Comparison of ENCODE assay signal across 8 mouse cellular contexts in the genomic region with DNA sequence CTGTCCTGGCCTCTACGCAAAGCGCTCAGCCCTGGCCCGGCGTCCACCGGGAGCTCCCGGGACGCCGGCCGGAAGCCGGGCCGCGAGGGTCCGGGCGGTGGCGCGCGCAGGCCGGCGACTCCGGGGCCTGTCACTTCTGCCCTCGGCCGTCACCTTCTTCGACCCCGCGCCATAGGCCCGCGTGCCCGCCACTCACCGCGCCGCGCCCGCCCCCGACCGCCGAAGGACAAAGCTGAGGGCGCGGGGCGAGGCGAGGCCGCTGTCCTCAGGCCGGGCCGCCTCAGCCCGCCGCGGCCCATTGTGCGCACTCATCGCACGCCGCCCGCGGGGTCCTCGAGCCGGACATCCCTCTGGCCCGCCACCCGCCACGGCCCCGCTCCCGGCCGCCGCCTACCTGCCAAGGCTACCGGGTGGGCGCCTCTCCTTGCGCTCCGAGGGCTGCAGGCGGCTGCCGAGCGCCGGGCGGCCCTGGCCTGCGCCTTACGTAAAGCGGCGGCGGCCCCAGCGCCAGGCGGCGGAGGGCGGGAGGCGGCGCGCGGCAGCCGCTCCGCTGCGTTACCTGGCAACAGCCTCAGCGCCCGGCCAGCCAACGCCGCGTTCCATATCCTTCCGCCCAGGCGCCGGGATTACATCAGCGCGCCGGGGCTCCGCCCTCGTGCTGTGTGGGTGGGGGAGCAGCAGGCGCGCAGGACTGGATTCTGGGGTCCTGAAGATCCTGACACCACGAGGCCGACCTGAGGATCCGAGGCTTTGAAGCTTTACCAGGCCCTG. TPM values are rescaled to one million over a fixed set of nuclear protein-coding genes. Genes with fewer than 3 reads are reported as not detected.
DNase-seq lines count a peak whose midpoint lies in the region; ATAC-seq and TF ChIP-seq lines count a peak whose summit lies in the region.

Gene D5Ertd579e (minus strand): TSS at position 564 of the 771 bp plus-strand sequence.

- peak; percentile 89 for ATAC-seq in erythroblast, adult 5-6 weeks (replicated peaks; ENCODE audit: low FRiP score, poor library complexity, severe bottlenecking)
- peak; percentile 90 for ATAC-seq in heart, embryonic 11.5 days (replicated peaks; ENCODE audit: insufficient number of reproducible peaks, low FRiP score, low TSS enrichment)
- peak; percentile 96 for ATAC-seq in kidney, embryonic 16.5 days (ENCODE audit: low FRiP score, low TSS enrichment)

- H3K4me3 ChIP-seq in heart, embryonic 11.5 days (ENCODE audit: low read depth, low read length) = peak within 1 kb of the TSS; percentile 78
- peak within 1 kb of the TSS; percentile 84 for H3K4me3 ChIP-seq in kidney, embryonic 16.5 days (ENCODE audit: low read length)
- H3K4me3 ChIP-seq in liver, adult 2 months (ENCODE audit: insufficient read depth, low read depth, low read length) = peak within 1 kb of the TSS; percentile 95
- H3K4me3 ChIP-seq in myocyte = peak within 1 kb of the TSS; percentile 60

- peaks cover 38% of the 10 kb centered on the region for H3K4me1 ChIP-seq in heart, embryonic 11.5 days (ENCODE audit: control insufficient read depth, insufficient read depth, low read length)
- H3K4me1 ChIP-seq in kidney, embryonic 16.5 days (ENCODE audit: insufficient read depth, low read length) = peaks cover 19% of the 10 kb centered on the region
- H3K4me1 ChIP-seq in liver, adult 2 months (ENCODE audit: control insufficient read depth, insufficient read depth, low read length) = peaks cover 42% of the 10 kb centered on the region

- H3K4me2 ChIP-seq in heart, embryonic 11.5 days = peak within 1 kb of the TSS; percentile 87
- peak within 1 kb of the TSS; percentile 86 for H3K4me2 ChIP-seq in kidney, embryonic 16.5 days (replicated peaks; ENCODE audit: low read depth, low read length)
- peak within 1 kb of the TSS; percentile 94 for H3K4me2 ChIP-seq in myocyte (ENCODE audit: low read depth)

- H3K9ac ChIP-seq in heart, embryonic 11.5 days (ENCODE audit: low read depth, low read length) = peak within 1 kb of the TSS; percentile 90
- peak within 1 kb of the TSS; percentile 90 for H3K9ac ChIP-seq in kidney, embryonic 16.5 days (replicated peaks; ENCODE audit: low read length)
- H3K9ac ChIP-seq in liver, adult 2 months (ENCODE audit: low read depth, low read length) = peak within 1 kb of the TSS; percentile 98

- H3ac ChIP-seq in myocyte (ENCODE audit: control insufficient read depth, insufficient read length) = peak within 1 kb of the TSS; percentile 70

- 0 out of 2 replicates have a peak, but pooled peaks cover 2% of the 10 kb centered on the region for H3K36me3 ChIP-seq in heart, embryonic 11.5 days (ENCODE audit: control insufficient read depth, insufficient read depth, low read length)
- H3K36me3 ChIP-seq in kidney, embryonic 16.5 days (ENCODE audit: insufficient read depth, low read length) = no peaks in the 10 kb centered on the region
- H3K36me3 ChIP-seq in liver, adult 2 months (ENCODE audit: control insufficient read depth, insufficient read depth, low read length) = no peaks in the 10 kb centered on the region
- no peaks in the 10 kb centered on the region for H3K36me3 ChIP-seq in myocyte (ENCODE audit: control insufficient read depth, insufficient read depth)
- H3K36me3 ChIP-seq in splenic B cell, adult 2 months (ENCODE audit: control insufficient read depth, insufficient read depth, low read length, poor library complexity, severe bottlenecking) = no peaks in the 10 kb centered on the region

- under 1% methylated on average over 92 of the region's 104 CpGs for WGBS in heart, embryonic 11.5 days (ENCODE audit: insufficient replicate concordance)
- WGBS in kidney, embryonic 16.5 days = under 1% methylated on average over 66 of the region's 104 CpGs
- WGBS in liver, adult 2 months = under 1% methylated on average over 92 of the region's 104 CpGs

- H3K27ac ChIP-seq in heart, embryonic 11.5 days (ENCODE audit: low read depth, low read length) = peak within 1 kb of the TSS; percentile 97
- H3K27ac ChIP-seq in kidney, embryonic 16.5 days (ENCODE audit: low read length) = peak within 1 kb of the TSS; percentile 86
- peak within 1 kb of the TSS; percentile 97 for H3K27ac ChIP-seq in liver, adult 2 months (replicated peaks; ENCODE audit: insufficient read depth, low read depth, low read length)

- peak; percentile 90 to 91 for DNase-seq in B cell, adult 2 months
- peak; percentile 98 for DNase-seq in brain, adult 2 months (ENCODE audit: low read depth, low spot score)
- peak; percentile 72 for DNase-seq in liver, adult 2 months (ENCODE audit: extremely low read depth, low read depth, low spot score)
- DNase-seq in splenic B cell, adult 2 months (ENCODE audit: low read depth, low spot score) = peak; percentile 91

- H3K9me3 ChIP-seq in heart, embryonic 11.5 days (replicated peaks; ENCODE audit: control insufficient read depth, low read length) = no peaks in the 10 kb centered on the region
- no peaks in the 10 kb centered on the region for H3K9me3 ChIP-seq in kidney, embryonic 16.5 days (ENCODE audit: low read length)

- peaks cover 29% of the 10 kb centered on the region for H3K79me2 ChIP-seq in liver, adult 2 months (ENCODE audit: control insufficient read depth, insufficient read depth, low read length)
- H3K79me2 ChIP-seq in myocyte (ENCODE audit: control insufficient read depth, insufficient read depth) = peaks cover 46% of the 10 kb centered on the region

- H3K27me3 ChIP-seq in heart, embryonic 11.5 days (ENCODE audit: control insufficient read depth, insufficient read depth, low read length) = no peaks in the 10 kb centered on the region
- H3K27me3 ChIP-seq in kidney, embryonic 16.5 days (ENCODE audit: insufficient read depth, low read length) = no peaks in the 10 kb centered on the region
- H3K27me3 ChIP-seq in liver, adult 2 months (ENCODE audit: control insufficient read depth, insufficient read depth, low read length) = no peaks in the 10 kb centered on the region
- no peaks in the 10 kb centered on the region for H3K27me3 ChIP-seq in myocyte (ENCODE audit: control insufficient read depth, insufficient read depth, insufficient read length)
- H3K27me3 ChIP-seq in splenic B cell, adult 2 months (ENCODE audit: control insufficient read depth, insufficient read depth, low read length, poor library complexity, severe bottlenecking) = no peaks in the 10 kb centered on the region

- 0 out of 2 replicates have a peak, but pooled peaks have one; percentile 23 for TF ChIP-seq POLR2A in liver, adult 2 months (IDR thresholded peaks at IDR 0.05; ENCODE audit: extremely low read depth, insufficient read depth, low read length)
- TF ChIP-seq POLR2A in myocyte (IDR thresholded peaks at IDR 0.05; ENCODE audit: insufficient read length, low read depth) = peak; percentile 71

- no peak for TF ChIP-seq CTCF in liver, adult 2 months (IDR thresholded peaks at IDR 0.05; ENCODE audit: low read depth, low read length)

TF ChIP-seq in myocyte, 11 proteins besides CTCF, POLR2A, EP300 and RAD21:
- peak; percentile 12 to 77 (median 38) for TF ChIP-seq MYOG (IDR thresholded peaks at IDR 0.05; ENCODE audit: control insufficient read depth in 1 of 3, insufficient read depth in 1 of 3, insufficient read length in 2 of 3, low read depth in 2 of 3)
- TF ChIP-seq TCF12 (IDR thresholded peaks at IDR 0.05; ENCODE audit: insufficient read depth, poor library complexity, severe bottlenecking) = no peak
- no peak for TF ChIP-seq USF1 (IDR thresholded peaks at IDR 0.05; ENCODE audit: low read depth)
- no peak for TF ChIP-seq REST (IDR thresholded peaks at IDR 0.05; ENCODE audit: insufficient read depth, insufficient read length)
- TF ChIP-seq E2F4 (IDR thresholded peaks at IDR 0.05; ENCODE audit: insufficient read depth) = no peak
- TF ChIP-seq MAX (IDR thresholded peaks at IDR 0.05; ENCODE audit: low read depth) = no peak
- peak in 2 of 3 experiments; percentile 2 to 67 for TF ChIP-seq MYOD1 (IDR thresholded peaks at IDR 0.05; ENCODE audit: control insufficient read depth in 1 of 3, insufficient read length in 2 of 3, low read depth in 2 of 3)
- peak; percentile 67 for TF ChIP-seq POLR2AphosphoS2 (IDR thresholded peaks at IDR 0.05; ENCODE audit: insufficient read length, low read depth)
- peak; percentile 17 for TF ChIP-seq TCF3 (IDR thresholded peaks at IDR 0.05; ENCODE audit: insufficient read length, low read depth)
- no peak for TF ChIP-seq CEBPB (IDR thresholded peaks at IDR 0.05; ENCODE audit: insufficient read depth, poor library complexity, severe bottlenecking)

RNA-seq across cellular contexts. Expression of gene D5Ertd579e, which starts in this region (rescaled TPM):
- total RNA-seq in erythroblast, adult 5-6 weeks (2015; ENCODE audit: low replicate concordance) = 121 and 122 TPM in 2 replicates
- 221 and 226 TPM in 2 replicates for total RNA-seq in erythroblast, adult 5-6 weeks (2017; ENCODE audit: low replicate concordance)
- polyA plus RNA-seq in heart, embryonic 11.5 days (2014; fragmentation: Nextera tagmentation; extraction: Ambion mirVana) = 27.8 and 32.0 TPM in 2 replicates
- 18.4 and 20.7 TPM in 2 replicates for polyA plus RNA-seq in kidney, embryonic 16.5 days (2015; fragmentation: Nextera tagmentation; extraction: Ambion mirVana)
- total RNA-seq in liver, adult 2 months (2014; rRNA removed) = 26.6 and 31.5 TPM in 2 replicates
- 11.5 and 12.7 TPM in 2 replicates for polyA plus RNA-seq in liver, adult 2 months (2012; rRNA removed)
- 12.3 TPM for polyA plus RNA-seq in myocyte (2012; fragmentation: generic; extraction: Trizol)

Comparison
In these comparisons a context has a peak if more than half of its experiments do, and no peak if none do; other contexts are left out.
1. Peak in every context shown above with its lines: DNase-seq, ATAC-seq, H3K4me3 ChIP-seq and H3K27ac ChIP-seq.